Mouse (Mus musculus) neural tube, embryonic 14.5 days (tissue): ENCODE data around the gene Sfxn5. TPM values are rescaled to one million over a fixed set of nuclear protein-coding genes. Genes with fewer than 3 reads are reported as not detected.

Source experiments
- ATAC-seq: fragments of 200-750 bp; cut with Nextera tagmentation; 2 replicates; pipeline ENCODE4 v1.8.0; 2017; ENCODE audit warnings: low read depth, mild to moderate bottlenecking, moderate TSS enrichment, moderate library complexity
- H3K27ac ChIP-seq: fragments of 300-500 bp; sonication (generic); 2 replicates; pipeline ENCODE4 v1.5.1; 2014; ENCODE audit warnings: low read depth, mild to moderate bottlenecking, control low read depth, low read length, moderate library complexity, mixed read lengths
- H3K27me3 ChIP-seq: fragments of 300-500 bp; sonication (generic); 2 replicates; pipeline ENCODE4 v1.6.1; 2014; ENCODE audit warnings: low read length; ENCODE audit not compliant: control insufficient read depth, insufficient read depth
- H3K36me3 ChIP-seq: fragments of 300-500 bp; sonication (generic); 2 replicates; pipeline ENCODE4 v1.6.1; 2014; ENCODE audit warnings: low read length, mixed read lengths; ENCODE audit not compliant: control insufficient read depth, insufficient read depth
- H3K4me1 ChIP-seq: fragments of 300-500 bp; sonication (generic); 2 replicates; pipeline ENCODE4 v1.6.1; 2014; ENCODE audit warnings: low read length; ENCODE audit not compliant: control insufficient read depth, insufficient read depth
- H3K4me2 ChIP-seq: fragments of 300-500 bp; sonication (generic); 2 replicates; pipeline ENCODE4 v1.6.1; 2014; ENCODE audit warnings: mild to moderate bottlenecking, low read depth, low read length, control low read depth
- H3K4me3 ChIP-seq: fragments of 300-500 bp; sonication (generic); 2 replicates; pipeline ENCODE4 v1.5.1; 2014; ENCODE audit warnings: low read depth, low read length, control low read depth, mixed read lengths
- H3K9ac ChIP-seq: fragments of 300-500 bp; sonication (generic); replicated peaks from 2 replicates; pipeline ENCODE4 v1.6.1; 2014; ENCODE audit warnings: low read depth, mild to moderate bottlenecking, control low read depth, low read length, mixed read lengths
- H3K9me3 ChIP-seq: fragments of 300-500 bp; sonication (generic); 2 replicates; pipeline ENCODE4 v1.6.1; 2016; ENCODE audit warnings: low read length; ENCODE audit not compliant: control insufficient read depth
- WGBS: fragments of 180-500 bp; shearing (Covaris S2); extraction: QIAGEN DNeasy Blood & Tissue Kit; methylation state at CpG from one replicate; pipeline ENCODE4 v1.1.7; 2014; 5-methylcytosine and 5-hydroxymethylcytosine counted together
- polyA plus RNA-seq: library from polyadenylated mRNA; unstranded; fragments of >200 nt; fragmentation: Nextera tagmentation; extraction: Ambion mirVana; gene quantifications from 2 replicates; pipeline ENCODE4 v1.2.1, GENCODE M21; 2014

The Sfxn5 gene
- polyA plus RNA-seq, 1 experiment from 2014 or later, result 29.7 TPM

DNA sequence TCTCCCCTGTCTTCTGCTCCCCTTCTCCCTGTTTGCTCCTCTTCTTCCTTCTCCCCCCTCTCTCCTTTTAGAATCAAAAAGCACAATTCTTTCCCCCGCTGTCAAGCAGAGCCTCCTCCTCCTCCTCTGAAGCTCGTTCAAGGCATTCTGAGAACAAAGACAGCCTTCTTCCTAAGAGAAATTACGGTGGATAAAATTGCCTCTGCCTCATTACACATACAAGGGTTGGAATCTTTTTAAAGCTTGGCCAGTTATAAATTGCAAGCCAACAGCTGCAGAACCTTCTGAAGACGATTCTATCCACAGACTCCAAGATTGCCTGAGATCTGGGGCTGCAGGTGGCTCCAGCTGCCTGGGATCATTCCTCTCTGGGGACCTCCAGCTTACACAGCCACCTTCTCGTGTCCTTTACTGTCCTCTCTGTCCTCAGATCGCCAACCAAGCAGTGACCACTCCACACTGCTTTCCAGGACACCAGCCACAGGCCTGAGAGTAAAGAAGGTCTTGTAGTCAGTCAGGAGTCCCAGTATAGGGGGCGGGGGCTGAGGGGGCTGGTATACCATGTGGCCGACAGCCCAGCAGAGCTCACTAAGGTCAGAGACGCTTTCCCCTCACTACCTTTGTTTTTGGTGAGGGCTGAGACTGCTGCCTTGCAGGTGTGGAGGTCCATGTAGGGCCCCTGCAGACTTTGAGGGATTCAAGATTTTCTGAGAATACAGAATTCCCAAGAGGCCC is 19.0 kb downstream of the Sfxn5 start:
- no peak overlapping the region for H3K4me3 ChIP-seq
- H3K27ac ChIP-seq, result peak overlapping the region; percentile 44
- WGBS, result 18% methylated on average over 9 of the region's 9 CpGs
- H3K36me3 ChIP-seq, result no peaks in the 10 kb centered on the region
- H3K9ac ChIP-seq, result no peak overlapping the region
- H3K4me1 ChIP-seq, result peaks cover 8% of the 10 kb centered on the region; the same call in 1 of the 2 replicates
- ATAC-seq, result no peak
- H3K27me3 ChIP-seq, result no peaks in the 10 kb centered on the region
- H3K4me2 ChIP-seq, result peak overlapping the region; percentile 11; the same call in 1 of the 2 replicates
- no peaks in the 10 kb centered on the region for H3K9me3 ChIP-seq

DNA sequence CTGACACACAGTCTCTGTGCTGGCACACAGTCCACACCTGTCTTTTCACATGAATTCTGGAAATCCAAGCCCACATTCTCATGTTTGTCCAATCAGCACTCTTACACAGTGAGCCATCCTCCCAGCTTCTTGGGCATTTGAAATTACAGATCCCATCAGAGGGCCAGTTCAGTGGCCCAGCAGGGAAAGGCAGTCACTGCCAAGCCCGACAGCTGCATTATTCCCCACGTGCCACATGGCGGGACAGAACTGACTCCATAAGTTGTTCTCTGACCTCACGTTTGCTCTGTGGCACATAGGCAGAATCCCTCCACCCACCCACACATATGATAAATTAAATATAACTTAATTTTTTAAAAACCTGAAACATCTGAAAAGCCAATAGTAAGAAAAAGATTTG is 25.3 kb downstream of the Sfxn5 start:
- no peak overlapping the region for H3K4me3 ChIP-seq
- WGBS, result 73% methylated on average over 4 of the region's 4 CpGs
- no peaks in the 10 kb centered on the region for H3K27me3 ChIP-seq
- no peaks in the 10 kb centered on the region for H3K36me3 ChIP-seq
- H3K9ac ChIP-seq, result no peak overlapping the region
- no peak for ATAC-seq
- no peaks in the 10 kb centered on the region for H3K9me3 ChIP-seq
- peaks cover 3% of the 10 kb centered on the region; the same call in 1 of the 2 replicates for H3K4me1 ChIP-seq
- no peak overlapping the region for H3K4me2 ChIP-seq
- H3K27ac ChIP-seq, result no peak overlapping the region

DNA sequence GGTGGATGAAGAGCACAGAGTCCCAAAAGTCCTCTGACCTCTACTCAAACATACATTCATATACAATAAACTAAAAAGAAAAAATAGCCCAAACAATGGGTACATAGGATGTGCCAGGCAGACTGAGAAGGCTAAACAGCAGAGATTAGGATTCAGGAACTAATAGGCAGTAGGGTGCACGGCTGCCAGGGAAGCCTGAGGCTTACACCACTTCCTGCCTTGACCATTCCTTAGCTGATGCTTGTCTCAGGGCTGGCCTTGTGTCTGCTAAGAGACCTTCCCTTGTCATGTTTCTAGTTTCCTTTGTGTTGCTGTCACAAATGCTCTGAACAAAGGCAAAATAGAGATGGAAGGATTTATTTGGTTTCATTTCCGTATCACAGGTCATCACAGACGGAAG is 26.8 kb downstream of the Sfxn5 start:
- no peak overlapping the region for H3K9ac ChIP-seq
- WGBS, result 86% methylated on average over 3 of the region's 3 CpGs
- no peak for ATAC-seq
- no peak overlapping the region for H3K4me3 ChIP-seq
- peaks cover 8% of the 10 kb centered on the region; the same call in 1 of the 2 replicates for H3K4me1 ChIP-seq
- no peak overlapping the region for H3K4me2 ChIP-seq
- no peaks in the 10 kb centered on the region for H3K36me3 ChIP-seq
- no peaks in the 10 kb centered on the region for H3K27me3 ChIP-seq
- H3K9me3 ChIP-seq, result no peaks in the 10 kb centered on the region
- no peak overlapping the region for H3K27ac ChIP-seq

DNA sequence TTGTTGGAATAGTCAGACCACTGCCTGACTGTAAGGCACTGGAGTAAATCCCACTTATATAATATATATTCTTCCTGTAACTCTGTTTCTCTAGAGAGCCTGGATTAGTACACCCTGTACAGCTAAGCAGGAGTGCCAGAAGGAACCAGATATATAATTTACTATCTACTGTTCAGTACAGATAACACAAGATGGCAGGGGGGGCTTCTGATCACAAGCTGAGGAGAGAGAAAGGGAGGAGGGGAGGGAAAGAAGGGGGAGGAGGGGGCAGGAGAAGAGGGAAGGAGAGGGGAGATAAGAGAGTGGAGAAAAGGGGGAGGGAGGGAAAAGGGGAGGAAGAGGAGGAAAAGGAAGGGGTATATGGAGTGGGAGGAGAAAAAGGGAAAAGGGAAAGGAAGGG is 27.4 kb downstream of the Sfxn5 start:
- no peaks in the 10 kb centered on the region for H3K9me3 ChIP-seq
- no peak for ATAC-seq
- H3K36me3 ChIP-seq, result no peaks in the 10 kb centered on the region
- H3K4me1 ChIP-seq, result peaks cover 8% of the 10 kb centered on the region; the same call in 1 of the 2 replicates
- H3K9ac ChIP-seq, result no peak overlapping the region
- no peak overlapping the region for H3K4me3 ChIP-seq
- no peak overlapping the region for H3K27ac ChIP-seq
- H3K4me2 ChIP-seq, result no peak overlapping the region
- H3K27me3 ChIP-seq, result no peaks in the 10 kb centered on the region

DNA sequence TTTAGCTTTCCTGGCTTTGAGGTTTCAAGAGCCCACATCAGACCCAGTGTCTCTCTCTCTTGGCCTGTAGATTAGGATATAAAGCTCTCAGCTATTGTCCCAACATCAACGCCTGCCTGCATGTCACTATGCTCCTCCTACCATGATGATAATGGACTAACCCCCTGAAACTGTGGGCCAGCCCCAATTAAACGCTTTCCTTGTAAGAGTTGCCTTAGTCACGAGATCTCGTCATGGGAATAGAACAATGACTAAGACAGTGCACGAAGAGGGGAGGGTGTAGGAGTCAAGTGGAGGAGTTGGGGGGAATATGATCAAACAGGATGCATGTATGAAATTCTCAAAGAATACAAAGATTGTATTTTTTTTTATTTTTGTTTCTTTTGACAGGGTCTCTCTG is 28.3 kb downstream of the Sfxn5 start:
- Histone ChIP-seq H3K4me3 (no peak overlapping the region), H3K36me3 (no peaks in the 10 kb centered on the region), H3K9me3 (no peaks in the 10 kb centered on the region), H3K4me1 (peaks cover 8% of the 10 kb centered on the region; the same call in 1 of the 2 replicates), H3K4me2 (no peak overlapping the region), H3K27ac (no peak overlapping the region), H3K9ac (no peak overlapping the region), H3K27me3 (no peaks in the 10 kb centered on the region)
- WGBS, result 78% methylated on average over 5 of the region's 5 CpGs
- no peak for ATAC-seq

DNA sequence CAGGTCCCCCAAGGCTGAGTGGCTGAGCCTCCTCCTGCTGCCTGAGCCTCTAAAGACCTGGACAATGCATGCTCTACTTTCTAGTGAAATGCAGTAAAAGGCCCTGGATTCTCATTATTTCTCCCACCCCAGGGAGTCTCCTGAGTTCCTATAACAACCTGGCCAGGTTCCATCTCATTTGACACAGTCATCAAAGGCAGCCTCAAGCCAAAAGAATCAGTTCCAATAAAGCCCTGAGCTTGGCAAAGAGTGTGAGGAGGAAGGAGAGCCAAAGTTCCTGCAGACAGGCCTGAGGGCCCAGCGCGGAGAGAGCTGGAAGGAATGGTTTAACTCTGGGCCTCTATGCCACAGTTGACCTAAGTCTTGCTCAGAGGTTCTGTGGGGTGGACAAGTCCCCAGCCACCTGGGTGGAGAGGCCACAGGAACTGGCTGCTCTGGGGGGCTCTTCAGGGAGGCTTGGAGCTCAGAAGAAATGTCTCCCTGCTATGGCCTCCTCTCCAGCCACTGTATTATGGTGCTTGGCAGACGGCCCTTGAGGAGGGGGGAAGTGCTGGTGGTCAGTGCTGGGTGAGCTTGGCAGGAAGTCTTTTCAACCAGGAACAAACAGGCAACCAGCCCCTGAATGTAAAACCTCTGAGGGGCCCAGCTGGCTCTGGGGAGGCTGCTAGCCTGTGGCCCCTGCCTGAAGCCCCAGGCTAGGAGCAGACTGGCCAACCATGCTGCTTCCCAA is 30.7 kb downstream of the Sfxn5 start:
- 52% methylated on average over 3 of the region's 3 CpGs for WGBS
- Histone ChIP-seq H3K27ac (peak overlapping the region; percentile 70), H3K4me3 (no peak overlapping the region), H3K4me2 (no peak overlapping the region), H3K27me3 (no peaks in the 10 kb centered on the region), H3K36me3 (no peaks in the 10 kb centered on the region), H3K4me1 (peaks cover 8% of the 10 kb centered on the region; the same call in 1 of the 2 replicates), H3K9ac (no peak overlapping the region), H3K9me3 (no peaks in the 10 kb centered on the region)
- peak; percentile 86 for ATAC-seq

DNA sequence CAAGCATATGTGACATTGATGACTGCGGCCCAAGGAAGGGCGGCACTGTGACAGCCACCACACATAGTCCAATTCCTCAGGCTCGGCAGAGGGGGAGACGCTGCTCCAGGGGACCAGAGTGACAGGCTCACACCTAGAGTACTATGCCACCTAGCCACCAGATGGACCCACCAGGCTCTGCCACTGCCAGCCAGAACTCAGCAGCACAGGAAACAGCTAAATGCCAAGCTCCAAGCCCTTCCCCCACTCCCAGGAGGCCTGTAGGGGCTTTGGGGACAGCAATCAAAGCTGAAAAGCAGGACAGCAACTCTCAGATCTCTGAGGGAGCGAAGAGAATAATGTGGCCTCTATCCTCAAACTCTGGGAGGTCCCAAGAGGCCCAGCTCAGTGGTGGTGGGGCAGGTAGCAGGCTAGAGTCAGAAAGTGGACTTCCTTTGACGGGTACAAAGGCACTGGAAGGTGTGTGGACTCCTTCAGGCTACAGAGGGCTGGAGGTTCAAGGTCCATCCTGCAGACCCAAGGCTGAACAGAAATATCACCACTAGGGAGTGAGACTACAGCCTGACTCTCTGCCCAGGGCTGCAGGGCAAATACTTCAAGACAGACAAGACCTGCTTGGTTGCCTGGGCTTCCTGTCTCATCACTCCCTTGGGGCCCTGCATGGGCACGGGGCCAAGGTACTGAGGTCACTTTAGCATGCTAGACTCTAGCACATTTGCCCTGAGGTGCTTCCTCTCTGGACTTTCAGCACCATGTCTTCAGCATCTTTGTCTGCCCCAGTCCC is 37.6 kb downstream of the Sfxn5 start:
- Histone ChIP-seq H3K9ac (no peak overlapping the region), H3K9me3 (no peaks in the 10 kb centered on the region), H3K4me2 (no peak overlapping the region), H3K36me3 (no peaks in the 10 kb centered on the region), H3K27me3 (no peaks in the 10 kb centered on the region), H3K4me1 (peaks cover 13% of the 10 kb centered on the region), H3K4me3 (no peak overlapping the region), H3K27ac (no peak overlapping the region; the same call in 1 of the 2 replicates)
- ATAC-seq, result peak; percentile 24; the same call in 1 of the 2 replicates
- 68% methylated on average over 7 of the region's 7 CpGs for WGBS

DNA sequence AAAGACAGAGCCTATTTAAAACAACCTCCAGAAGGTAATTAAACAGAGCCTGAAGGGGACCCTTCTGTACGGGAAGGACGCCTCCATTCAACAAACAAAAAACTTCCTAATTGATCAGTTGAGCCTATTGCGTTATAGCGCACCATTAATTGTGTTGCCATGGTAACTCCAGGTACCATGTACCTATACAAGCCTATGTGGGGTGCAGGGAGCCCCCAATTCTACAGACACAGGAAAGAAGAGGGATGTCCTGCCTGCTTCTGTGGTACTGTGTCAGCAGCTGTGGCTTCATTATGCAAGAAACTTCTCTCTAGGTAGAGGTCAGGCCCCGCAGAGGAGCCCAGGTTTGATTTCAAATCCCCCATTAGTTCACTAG is 39.2 kb downstream of the Sfxn5 start:
- Histone ChIP-seq H3K36me3 (no peaks in the 10 kb centered on the region), H3K9me3 (no peaks in the 10 kb centered on the region), H3K4me3 (no peak overlapping the region), H3K27me3 (no peaks in the 10 kb centered on the region), H3K4me2 (no peak overlapping the region), H3K4me1 (peaks cover 13% of the 10 kb centered on the region), H3K9ac (no peak overlapping the region), H3K27ac (no peak overlapping the region; the same call in 1 of the 2 replicates)
- 27% methylated on average over 5 of the region's 5 CpGs for WGBS
- peak; percentile 27; the same call in 1 of the 2 replicates for ATAC-seq
